Mouse (Mus musculus) neural tube, embryonic 10.5 days (tissue): ENCODE results near the gene Tmem104.

Source experiments
- DNase-seq: peaks from one replicate; pipeline ENCODE4 v3.0.0-alpha.2; 2017; ENCODE audit warnings: low spot score; ENCODE audit errors: extremely low spot score

The Tmem104 gene

DNA sequence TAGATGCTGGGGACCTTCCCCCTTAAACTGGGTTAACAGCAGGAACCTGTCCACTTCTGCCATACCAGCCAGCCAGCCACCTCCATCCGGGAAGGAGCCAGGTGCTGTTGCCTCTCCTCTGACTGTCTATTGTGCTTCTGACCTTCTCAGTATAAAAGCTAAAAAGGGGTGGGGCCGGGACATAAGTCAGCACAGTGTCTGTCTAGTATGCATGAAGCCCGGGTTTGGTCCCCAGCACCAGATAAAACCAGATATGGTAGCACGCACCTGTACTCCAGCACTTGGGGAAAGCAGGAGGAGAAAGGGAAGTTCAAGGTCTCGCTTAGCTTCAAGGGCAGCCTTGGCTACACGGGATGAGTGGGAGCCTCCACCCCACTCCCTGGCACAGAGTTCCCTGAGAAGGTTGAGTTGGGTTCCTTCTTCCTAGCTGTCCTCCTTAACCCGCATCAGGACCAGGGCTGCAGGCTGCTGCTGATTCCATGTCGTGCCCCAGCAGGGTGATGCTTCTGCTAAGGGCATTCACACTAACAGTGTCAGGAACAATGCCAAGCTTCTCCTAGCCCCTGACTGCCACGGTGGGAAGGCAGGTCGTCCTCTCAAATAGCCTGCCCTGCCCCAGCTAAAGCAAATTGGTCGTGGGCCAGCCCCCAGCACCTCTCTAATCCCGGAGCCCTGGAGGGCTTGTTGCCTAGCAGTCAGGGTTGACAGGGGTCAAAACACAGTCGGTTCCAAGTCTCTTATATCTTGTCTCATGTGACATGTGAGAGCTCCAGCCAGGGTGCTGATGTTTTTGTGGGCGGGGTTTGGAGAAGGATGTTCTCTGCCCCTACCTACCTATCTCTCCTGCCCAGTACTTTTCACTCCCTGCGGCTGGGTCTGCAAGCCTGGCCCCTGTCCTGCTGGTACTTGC, 42.0 kb downstream of the Tmem104 start:
- DNase-seq, result no peak

DNA sequence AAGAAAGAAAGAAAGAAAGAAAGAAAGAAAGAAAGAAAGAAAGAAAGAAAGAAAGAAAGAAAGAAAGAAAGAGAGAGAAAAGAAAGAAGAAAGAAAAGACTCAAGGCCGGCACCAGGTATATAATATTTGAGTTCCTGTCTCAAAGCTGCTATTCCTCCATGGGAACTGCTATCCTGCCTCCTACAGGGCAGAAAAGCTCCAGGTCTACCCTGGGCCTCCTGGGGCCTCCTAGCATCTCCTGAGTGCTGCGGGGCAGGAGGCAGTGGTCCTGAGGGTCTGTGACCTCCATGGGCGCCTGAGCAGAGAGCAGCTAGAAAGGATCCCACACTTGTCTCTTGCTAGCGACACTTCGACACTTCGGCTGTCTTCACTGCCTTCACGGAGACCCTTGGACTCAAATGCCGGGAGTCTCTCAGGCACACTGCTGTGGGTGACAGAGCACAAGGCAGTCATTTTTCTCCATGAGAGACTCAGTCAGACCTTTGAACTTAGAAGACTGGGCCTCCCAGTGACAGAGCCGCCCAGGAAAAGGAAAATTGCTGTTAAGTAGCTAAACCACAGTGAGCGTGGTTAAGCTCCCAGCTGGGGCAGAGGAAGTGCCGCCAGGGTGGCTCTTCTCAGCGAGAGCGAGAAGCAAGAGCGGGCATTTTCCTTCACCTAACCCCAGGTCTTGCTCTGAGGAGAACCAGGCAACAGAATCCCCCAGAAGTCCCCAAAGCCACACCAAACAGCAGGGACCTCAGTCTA, 44.1 kb downstream of the Tmem104 start:
- DNase-seq, result no peak

DNA sequence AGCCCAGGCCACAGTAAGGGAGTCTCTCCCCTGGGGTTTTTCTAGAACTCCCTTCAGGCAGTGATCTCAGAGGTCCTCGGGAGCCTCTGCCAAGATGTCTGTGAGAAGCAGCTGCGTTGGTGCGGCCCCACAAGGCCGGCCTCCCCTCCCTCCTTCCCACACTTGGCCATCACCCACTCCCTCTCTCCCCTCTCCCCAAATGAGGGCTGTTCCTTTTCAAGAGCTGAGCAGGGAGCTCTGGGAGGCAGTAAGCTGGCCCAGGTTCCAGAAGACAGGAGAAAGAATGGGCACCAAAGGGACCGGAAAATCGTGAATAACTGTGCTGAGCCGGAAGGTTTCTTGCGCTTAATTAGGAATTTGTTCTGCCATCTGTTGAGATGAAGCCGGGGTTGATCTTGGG, 44.6 kb downstream of the Tmem104 start:
- no peak for DNase-seq

DNA sequence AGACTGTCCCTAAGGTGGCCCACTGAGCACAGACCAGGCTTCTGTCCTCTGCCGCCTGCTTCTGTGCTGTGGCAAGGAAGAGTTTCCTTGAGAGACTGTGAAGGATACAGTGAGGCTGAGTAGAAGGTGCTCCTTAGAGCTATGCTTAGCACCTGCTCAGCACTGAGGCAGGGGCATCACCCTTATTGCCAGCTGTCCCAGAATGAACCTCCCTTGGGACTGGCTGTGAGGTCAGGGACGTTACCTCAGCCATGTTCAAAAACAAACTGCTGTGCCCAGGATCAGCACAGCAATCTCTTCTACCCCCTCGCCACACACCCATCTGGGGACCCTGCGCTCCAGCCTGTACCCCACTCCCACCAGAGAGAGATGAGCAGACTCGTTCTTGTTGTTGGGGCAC, 45.6 kb downstream of the Tmem104 start:
- no peak for DNase-seq

DNA sequence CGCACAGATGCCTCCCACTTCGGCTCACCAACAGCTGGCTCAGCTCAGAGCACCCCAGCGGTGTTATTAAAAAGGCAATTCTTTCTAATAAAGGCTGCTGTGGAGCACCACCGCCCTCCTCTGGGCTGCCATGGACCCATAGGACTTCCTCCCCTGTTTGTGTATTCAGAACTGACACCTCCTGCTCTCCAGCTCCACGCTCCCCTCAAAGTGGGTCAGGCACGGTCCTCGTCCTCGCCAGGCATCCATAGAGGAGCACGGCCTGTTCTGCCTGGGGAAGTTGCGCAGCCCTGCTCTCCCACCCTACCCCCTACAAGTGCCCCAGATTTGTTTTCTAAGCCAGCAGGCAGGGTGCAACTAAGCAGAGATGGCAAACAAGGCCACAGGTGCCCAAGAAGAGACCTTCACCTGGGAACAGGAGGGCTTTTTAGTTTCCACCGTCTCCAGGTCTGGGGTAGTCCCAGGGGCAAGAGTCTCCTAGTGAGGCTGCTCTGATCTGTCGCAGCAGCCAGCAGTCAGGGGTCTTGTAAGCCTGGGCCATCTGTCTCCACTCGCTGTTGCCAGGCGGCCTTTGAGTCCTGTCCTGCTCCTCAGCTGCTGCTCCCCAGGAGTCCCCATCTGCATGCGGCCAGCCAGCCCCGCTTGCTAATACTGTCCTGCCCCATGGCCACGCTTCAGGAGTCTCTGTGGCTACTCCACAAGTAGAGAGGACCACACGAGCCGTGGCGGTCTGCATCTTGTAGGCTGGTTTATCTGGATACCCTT, 46.4 kb downstream of the Tmem104 start:
- no peak for DNase-seq

DNA sequence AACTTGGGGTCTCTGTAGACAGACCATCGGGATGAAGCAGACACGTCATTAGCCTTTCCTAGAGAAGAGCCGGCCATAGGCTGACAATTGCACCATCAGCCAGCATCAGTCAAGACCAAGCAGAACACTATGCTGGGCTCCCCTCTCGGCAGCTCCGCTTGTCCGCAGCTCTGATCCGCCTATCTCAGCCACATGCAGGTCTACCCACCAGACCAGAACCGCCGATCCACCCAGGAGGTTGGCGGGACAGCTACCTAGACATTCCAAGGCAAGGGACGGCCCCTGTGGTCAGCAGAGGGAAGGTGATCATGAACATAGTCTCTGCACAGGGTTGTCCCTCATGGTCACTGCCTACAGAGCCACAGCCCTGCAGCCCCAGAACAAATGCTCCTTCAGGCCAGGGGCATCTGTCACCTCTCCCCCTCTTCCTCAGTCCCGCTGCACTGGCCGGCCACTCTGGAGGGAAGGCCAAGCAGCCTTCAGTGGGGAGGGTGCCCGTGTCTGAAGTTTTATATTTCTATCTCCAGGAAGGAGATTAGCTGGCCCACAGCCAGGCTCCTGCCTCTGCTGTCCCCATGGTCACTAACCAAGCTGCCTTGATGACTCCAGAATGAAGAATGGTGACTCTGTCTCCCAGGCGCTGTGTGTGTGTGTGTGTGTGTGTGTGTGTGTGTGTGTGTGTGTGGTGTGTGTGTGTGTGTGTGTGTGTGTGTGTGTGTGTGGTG, 47.2 kb downstream of the Tmem104 start:
- no peak for DNase-seq

DNA sequence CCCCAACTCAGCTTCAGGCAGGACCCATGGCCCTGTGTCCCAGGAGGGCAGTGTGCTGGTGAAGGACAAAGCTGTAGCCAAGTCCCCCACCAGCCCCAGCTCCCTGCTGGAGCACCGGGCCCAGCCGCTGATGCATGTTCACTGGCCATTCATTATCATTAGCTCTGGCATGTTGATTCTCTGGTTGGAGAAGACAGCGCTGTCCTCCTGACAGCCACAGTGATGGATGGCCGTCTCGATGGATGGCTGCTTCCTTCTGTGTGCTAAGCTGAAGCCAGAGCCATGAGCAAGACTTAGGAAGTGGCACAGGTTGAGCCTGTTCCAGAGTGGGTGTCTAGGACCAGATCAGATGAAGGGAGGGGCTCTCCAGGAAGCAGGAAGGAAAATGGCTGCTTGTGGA, 49.3 kb downstream of the Tmem104 start:
- peak; percentile 59 for DNase-seq

DNA sequence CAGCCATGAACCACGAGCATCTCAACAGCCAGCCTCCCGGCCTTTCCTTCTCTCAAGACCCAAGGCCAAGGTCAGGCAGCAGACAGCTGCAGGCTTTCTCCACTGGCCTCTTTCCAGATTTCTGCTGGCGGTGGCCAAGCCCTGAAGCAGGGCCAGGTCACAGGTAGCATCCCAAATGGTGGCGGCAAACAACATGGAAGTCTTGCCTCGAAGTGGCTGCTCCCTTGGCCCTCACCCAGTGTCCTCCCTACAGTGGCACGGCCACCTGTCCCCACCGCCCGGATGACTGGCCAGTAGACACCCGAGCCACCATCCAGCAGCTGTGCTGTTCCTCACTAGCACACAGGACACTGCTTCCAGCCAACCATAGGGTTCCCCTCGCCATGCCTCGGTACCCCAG, 54.1 kb downstream of the Tmem104 start:
- DNase-seq, result no peak

DNA sequence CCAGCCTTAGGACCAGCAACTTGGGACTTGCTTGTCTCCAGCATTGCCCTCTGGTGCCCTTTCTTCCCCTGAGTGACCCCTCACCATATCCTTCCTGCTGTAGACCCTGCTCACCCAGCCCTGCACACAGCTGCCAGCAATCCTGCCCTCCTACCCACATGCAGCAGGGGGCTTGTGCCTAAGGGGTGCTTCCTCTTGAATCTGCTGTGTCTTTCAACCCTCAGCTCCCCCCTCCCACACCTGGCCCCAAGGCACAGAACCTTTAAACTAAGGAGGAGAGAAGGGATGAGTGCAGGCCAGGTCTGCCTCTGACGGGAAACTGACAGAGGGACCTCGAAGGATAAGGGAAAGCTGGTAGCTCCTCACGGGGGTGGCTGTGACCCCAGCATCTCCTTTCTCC, 55.5 kb downstream of the Tmem104 start:
- no peak for DNase-seq

DNA sequence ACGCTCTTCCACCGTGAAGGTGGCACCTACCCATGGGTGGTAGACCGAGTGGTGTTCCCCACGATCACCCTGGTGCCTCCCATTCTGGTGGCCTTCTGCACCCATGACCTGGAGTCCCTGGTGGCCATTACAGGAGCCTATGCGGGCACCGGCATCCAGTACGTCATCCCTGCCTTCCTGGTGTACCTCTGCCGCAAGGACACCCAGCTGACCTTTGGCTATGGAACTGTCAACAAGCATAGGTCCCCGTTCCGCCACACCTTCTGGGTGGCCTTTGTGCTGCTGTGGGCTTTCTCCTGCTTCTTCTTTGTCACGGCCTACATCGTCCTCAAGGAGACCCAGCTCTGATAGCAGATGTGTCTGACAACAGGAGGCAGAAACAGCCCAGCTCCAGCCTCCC, 56.5 kb downstream of the Tmem104 start:
- no peak for DNase-seq

DNA sequence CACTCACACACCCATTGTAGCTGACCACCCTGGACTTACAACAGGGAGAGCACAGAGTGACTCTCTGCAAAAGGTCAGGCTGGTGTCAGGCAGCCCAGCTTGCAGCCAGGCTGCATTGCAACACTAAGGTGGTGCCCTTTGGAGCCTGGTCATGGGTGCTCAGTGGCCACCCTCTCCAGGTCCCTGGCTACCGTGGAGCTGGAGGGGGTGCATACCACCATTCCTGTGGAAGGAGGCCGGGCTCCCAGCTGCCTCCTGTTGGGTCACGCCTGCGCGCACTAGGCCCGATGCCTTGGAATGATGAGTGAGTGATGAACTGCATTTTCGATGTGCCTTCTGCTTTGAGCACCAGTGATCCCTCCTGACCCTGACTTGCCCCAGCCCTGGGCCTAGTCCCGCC, 57.6 kb downstream of the Tmem104 start:
- DNase-seq, result no peak

DNA sequence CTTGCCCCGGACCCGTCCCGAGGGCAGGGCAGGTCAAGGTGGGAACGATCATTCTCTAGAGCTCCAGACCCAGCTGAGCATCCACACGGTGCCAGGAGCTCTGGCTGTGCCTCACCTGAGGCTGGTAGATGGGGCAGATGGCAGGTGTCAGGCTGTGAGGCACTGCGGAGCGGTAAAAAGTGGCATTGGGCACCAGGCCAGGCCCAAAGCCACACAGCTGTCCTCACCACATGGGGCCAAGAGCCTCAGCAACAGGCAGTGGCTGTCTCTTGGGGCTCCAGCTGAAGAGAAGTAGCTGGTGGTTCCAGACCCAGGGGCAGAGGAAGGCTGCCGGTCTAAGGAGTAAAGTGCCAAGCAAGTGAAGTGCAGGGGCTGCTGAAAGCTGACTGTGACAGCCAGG, 59.1 kb downstream of the Tmem104 start:
- DNase-seq, result no peak

DNA sequence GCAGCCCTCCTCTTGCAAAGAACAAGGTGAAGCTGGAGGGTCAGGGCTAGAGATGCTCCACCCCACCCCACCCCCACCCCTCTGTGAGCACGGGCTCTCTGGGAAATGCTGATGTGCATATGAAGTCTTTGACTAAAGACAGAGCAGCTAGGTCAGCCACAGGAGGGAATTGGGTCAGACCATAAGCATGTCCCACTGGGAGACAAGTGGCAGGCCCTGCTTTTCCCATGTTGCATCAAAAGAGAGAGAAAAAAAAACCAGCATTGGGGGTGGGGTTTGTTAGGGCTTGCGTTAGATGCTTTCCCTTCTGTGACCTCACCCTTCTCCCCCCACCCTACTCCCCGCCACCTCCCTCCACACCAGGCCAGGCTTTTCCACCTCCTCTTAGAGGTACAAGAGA, 60.0 kb downstream of the Tmem104 start:
- DNase-seq, result no peak

DNA sequence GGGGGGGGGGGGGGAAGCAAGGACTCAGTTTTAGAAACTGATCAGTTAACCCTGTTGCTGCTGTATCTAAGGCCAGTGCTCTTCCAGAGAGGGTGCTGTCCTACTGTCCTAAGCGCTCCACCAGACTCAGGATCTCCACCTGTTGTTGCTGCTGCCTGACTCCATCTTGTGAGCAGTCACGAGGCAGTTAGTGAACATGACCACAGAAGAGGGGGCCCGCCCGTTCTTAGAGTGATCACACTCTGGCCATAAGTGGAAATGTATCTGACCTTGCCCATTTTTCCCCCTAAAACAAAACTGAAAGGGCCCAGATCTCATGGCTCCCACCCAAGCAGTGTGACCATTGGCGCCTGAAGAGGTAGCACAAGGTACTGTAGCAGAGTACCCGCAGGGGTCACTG, 60.7 kb downstream of the Tmem104 start:
- no peak for DNase-seq

DNA sequence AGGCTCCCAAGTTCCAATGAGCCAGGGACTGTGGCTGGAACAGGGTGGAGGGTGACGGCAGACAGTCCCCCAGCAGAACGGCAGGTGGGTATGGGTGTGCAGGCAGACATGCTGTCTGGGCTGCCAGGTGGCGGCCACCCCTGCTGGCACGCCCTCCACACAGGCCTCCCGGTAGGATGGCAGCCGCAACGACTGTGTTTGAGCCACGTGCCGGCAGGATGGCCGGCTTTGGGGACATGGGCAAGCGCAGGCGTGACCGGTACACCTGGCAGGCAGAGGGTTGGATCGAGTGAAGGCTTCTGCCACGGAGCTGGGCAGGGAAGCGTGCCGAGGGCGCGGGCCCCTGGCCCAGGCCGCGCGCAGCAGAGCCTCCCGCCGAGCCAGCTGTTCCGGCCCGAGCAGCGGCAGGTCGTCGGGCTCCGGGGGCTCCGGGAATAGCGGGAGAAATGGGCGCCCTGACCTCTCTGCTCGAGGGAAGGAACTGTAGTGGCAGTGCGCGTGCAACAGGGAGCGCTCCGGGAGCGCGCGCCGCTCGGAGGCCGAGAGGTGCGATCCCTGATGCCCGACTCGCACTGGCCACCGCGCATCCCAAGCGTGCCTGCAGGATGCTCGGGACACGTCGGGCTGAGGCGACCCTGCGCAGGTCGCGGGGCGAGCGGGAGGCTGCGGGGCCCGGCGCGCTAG, 62.6 kb downstream of the Tmem104 start:
- DNase-seq, result peak; percentile 69

DNA sequence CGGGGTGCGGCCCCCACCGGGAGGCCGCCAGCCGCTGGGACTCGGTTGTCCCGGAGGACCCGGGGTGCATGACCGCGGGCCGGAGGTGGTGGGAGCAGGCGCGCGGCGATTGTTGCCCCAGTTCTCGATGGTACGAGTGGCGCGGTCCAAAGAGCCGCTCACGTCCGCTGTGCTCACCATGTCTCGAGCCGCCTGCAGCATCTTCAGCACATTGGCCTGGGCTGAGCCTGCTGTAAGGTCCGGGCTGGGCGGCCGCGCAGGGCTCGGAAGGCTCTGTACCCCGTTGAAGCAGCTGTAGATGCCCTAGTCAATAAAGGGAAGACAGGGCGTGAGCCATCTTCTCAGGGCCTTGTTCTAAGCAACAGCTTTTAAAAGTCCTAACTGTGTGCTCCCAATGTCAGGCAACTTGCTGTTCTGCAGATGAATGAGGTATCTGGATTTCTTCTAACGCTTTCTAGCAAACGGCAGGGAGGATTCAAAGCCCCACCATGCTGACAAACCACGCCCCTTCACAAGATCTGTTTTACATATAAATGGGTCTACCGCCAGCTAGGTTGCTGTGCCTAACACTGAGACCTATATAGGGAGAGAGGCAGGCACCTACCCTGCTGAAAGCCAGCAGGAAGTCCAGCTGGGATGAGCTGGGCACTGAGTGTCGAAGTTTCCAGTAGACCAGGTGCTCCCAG, 63.3 kb downstream of the Tmem104 start:
- DNase-seq, result peak; percentile 49

DNA sequence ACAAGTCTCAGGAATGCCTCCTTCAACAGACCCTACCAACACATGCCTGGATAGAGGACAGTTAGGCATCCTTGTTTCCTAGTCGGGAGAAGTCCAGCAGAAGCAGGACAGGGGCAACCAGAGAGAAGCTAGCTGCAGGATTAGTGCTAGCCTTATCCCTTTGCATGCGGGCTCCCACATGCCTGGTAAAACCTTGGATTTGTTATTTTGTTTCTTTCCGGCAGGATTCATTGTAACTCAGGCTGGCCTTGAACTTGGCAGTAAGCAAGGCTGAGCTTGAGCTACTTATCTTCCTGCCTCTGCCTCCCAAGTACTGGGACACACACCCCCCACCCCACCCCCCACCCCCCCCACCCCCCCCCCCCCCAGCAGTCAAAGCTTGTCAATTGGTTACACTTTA, 64.0 kb downstream of the Tmem104 start:
- DNase-seq, result no peak

DNA sequence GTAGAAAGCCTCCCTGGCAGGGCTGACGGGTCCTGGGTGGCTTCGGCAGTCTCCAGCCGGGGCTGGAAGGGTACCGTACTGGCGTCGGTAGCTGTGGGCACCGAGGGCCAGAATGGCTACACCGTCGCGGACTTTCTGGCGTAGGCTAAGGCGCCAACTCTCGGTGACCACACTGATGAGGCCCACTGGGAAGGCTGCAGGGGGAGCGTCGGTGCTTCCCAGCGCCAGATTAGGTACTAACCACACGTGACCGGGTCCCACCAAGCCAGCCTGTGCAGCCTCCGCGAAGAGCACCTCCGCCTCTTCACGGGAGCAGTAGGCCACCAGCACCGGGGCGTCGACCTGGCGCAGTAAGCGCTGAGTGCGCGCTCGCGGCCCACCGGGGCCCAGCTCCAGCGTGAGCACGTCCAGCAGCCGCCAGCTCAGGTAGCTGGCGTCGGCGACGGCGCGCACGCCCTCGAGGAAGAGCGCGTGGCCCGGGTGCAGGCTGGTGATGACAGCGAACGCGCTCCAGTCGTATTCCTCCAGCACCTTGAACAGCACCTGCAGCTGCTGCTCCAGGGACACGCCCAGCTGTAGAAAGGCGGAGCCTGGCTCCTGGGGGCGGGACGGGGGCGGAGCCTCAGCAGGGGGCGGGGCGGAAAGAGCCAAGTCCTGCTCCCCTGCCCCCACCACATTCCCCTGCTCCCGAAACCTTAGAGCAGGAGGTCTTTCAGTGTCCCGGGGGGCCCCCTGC, 70.7 kb downstream of the Tmem104 start:
- no peak for DNase-seq

DNA sequence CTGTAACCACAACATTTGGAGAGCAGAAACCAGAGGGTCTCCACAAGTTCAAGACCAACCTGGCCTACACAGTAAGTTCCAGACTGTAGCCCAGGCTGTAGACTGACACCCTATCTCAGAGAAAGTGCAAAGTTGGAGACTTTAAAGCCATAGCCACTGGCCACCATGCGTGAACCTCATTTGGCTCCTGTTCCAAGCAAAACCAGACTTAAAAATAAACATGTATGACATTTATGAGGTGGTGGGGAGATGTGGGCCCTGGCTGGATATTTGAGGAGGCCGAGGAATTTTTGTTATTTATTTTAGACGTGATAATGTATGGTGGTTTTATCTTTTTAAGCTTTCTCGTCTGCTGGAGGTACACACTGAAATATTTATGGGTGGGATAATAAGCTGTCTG, 71.8 kb downstream of the Tmem104 start:
- DNase-seq, result no peak
